Mouse (Mus musculus) forebrain, embryonic 12.5 days (tissue): ENCODE results near the gene Ypel2. TPM values are rescaled to one million over a fixed set of nuclear protein-coding genes. Genes with fewer than 3 reads are reported as not detected.

Source experiments
- ATAC-seq: fragments of 200-750 bp; cut with Nextera tagmentation; 2 replicates; pipeline ENCODE4 v1.8.0; 2017; ENCODE audit warnings: moderate TSS enrichment; ENCODE audit not compliant: low FRiP score
- H3K27ac ChIP-seq: fragments of 300-500 bp; sonication (generic); 2 replicates; pipeline ENCODE4 v1.5.1; 2016; ENCODE audit warnings: mild to moderate bottlenecking
- H3K27me3 ChIP-seq: fragments of 300-500 bp; sonication (generic); 2 replicates; pipeline ENCODE4 v1.6.1; 2016; ENCODE audit warnings: mild to moderate bottlenecking
- H3K36me3 ChIP-seq: fragments of 300-500 bp; sonication (generic); replicated peaks from 2 replicates; pipeline ENCODE4 v1.6.1; 2016; ENCODE audit warnings: mild to moderate bottlenecking
- H3K4me1 ChIP-seq: fragments of 300-500 bp; sonication (generic); 2 replicates; pipeline ENCODE4 v1.6.1; 2016
- H3K4me2 ChIP-seq: fragments of 300-500 bp; sonication (generic); 2 replicates; pipeline ENCODE4 v1.6.1; 2016; ENCODE audit warnings: mild to moderate bottlenecking, moderate library complexity
- H3K4me3 ChIP-seq: fragments of 300-500 bp; sonication (generic); replicated peaks from 2 replicates; pipeline ENCODE4 v1.5.1; 2016; ENCODE audit warnings: mild to moderate bottlenecking
- H3K9ac ChIP-seq: fragments of 300-500 bp; sonication (generic); 2 replicates; pipeline ENCODE4 v1.6.1; 2016; ENCODE audit warnings: mild to moderate bottlenecking
- H3K9me3 ChIP-seq: fragments of 300-500 bp; sonication (generic); 2 replicates; pipeline ENCODE4 v1.6.1; 2016
- WGBS: fragments of 180-500 bp; shearing (Covaris S2); methylation state at CpG from one replicate; pipeline ENCODE4 v1.1.7; 2016; 5-methylcytosine and 5-hydroxymethylcytosine counted together
- polyA plus RNA-seq: library from polyadenylated mRNA; unstranded; fragments of >200 nt; fragmentation: Nextera tagmentation; extraction: Ambion mirVana; gene quantifications from 2 replicates; pipeline ENCODE4 v1.2.1, GENCODE M21; 2016

Gene Ypel2
- polyA plus RNA-seq, 1 experiment from 2014 or later = 8.1 TPM

DNA sequence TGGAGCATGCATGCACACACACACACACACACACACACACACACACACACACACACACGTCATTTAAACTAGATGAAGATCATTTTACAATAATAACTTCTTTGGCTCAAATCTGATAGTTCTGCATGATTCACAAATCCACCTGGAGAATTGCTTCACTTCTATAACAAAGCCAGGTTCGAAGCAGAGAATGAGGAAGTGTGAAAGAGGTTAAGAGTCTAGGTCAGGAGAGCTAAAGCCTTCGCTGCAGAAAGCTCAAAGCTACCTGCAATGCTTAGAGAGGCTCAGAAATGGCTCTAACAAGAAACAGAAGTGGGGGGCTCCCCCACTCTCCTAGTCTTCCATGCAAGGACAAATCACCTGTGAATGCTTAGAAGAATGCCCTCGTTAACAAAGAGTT is 24.6 kb upstream of the Ypel2 start:
- WGBS = 78% methylated on average over 4 of the region's 4 CpGs
- no peaks in the 10 kb centered on the region for H3K36me3 ChIP-seq
- no peak overlapping the region for H3K4me2 ChIP-seq
- H3K4me3 ChIP-seq = no peak overlapping the region
- no peak for ATAC-seq
- no peak overlapping the region for H3K9ac ChIP-seq
- H3K27ac ChIP-seq = no peak overlapping the region
- no peaks in the 10 kb centered on the region; the same call in 1 of the 2 replicates for H3K4me1 ChIP-seq
- H3K9me3 ChIP-seq = no peaks in the 10 kb centered on the region
- H3K27me3 ChIP-seq = no peaks in the 10 kb centered on the region

- 70% methylated on average over 3 of the region's 3 CpGs for WGBS
- no peak for ATAC-seq
These were observed 22.2 kb upstream of the Ypel2 start for GRCm38 (mm10) chr11:87015691-87016090.

GRCm38 (mm10) chr11:87010476-87010875 is 17.0 kb upstream of the Ypel2 start:
- Histone ChIP-seq H3K27me3 (no peaks in the 10 kb centered on the region), H3K27ac (no peak overlapping the region), H3K9ac (no peak overlapping the region), H3K36me3 (no peaks in the 10 kb centered on the region), H3K4me1 (peaks cover 12% of the 10 kb centered on the region), H3K9me3 (no peaks in the 10 kb centered on the region), H3K4me3 (no peak overlapping the region), H3K4me2 (no peak overlapping the region)
- peak; percentile 57; the same call in 1 of the 2 replicates for ATAC-seq
- 23% methylated on average over 9 of the region's 9 CpGs for WGBS

More at GRCm38 (mm10) chr11:87015691-87016090, 22.2 kb upstream of the Ypel2 start:
- Histone ChIP-seq H3K4me2 (no peak overlapping the region), H3K36me3 (no peaks in the 10 kb centered on the region), H3K27me3 (no peaks in the 10 kb centered on the region), H3K4me3 (no peak overlapping the region), H3K9me3 (no peaks in the 10 kb centered on the region), H3K4me1 (no peaks in the 10 kb centered on the region; the same call in 1 of the 2 replicates), H3K27ac (no peak overlapping the region), H3K9ac (no peak overlapping the region)

- Histone ChIP-seq H3K4me2 (no peak overlapping the region), H3K27ac (peak overlapping the region; percentile 56; the same call in 1 of the 2 replicates), H3K4me1 (peaks cover 16% of the 10 kb centered on the region), H3K27me3 (no peaks in the 10 kb centered on the region), H3K4me3 (no peak overlapping the region), H3K36me3 (no peaks in the 10 kb centered on the region), H3K9me3 (no peaks in the 10 kb centered on the region), H3K9ac (no peak overlapping the region)
- 11% methylated on average over 8 of the region's 8 CpGs for WGBS
- peak; percentile 64; the same call in 1 of the 2 replicates for ATAC-seq
These were observed 13.9 kb upstream of the Ypel2 start for GRCm38 (mm10) chr11:87007371-87007770.

- ATAC-seq = no peak
- no peak overlapping the region for H3K27ac ChIP-seq
- WGBS = 66% methylated on average over 12 of the region's 12 CpGs
- H3K4me2 ChIP-seq = no peak overlapping the region
- H3K4me1 ChIP-seq = peaks cover 16% of the 10 kb centered on the region
- no peak overlapping the region for H3K4me3 ChIP-seq
- H3K27me3 ChIP-seq = no peaks in the 10 kb centered on the region
- H3K9ac ChIP-seq = no peak overlapping the region
- no peaks in the 10 kb centered on the region for H3K36me3 ChIP-seq
- H3K9me3 ChIP-seq = no peaks in the 10 kb centered on the region
These were observed 11.7 kb upstream of the Ypel2 start for GRCm38 (mm10) chr11:87004960-87005755.

- H3K9ac ChIP-seq = no peak overlapping the region
- H3K27ac ChIP-seq = no peak overlapping the region
- ATAC-seq = no peak
- no peaks in the 10 kb centered on the region for H3K36me3 ChIP-seq
- WGBS = 87% methylated on average over 10 of the region's 10 CpGs
- H3K4me3 ChIP-seq = no peak overlapping the region
- H3K9me3 ChIP-seq = no peaks in the 10 kb centered on the region
- H3K27me3 ChIP-seq = no peaks in the 10 kb centered on the region
- peaks cover 10% of the 10 kb centered on the region; the same call in 1 of the 2 replicates for H3K4me1 ChIP-seq
- no peak overlapping the region for H3K4me2 ChIP-seq
These were observed 8.7 kb upstream of the Ypel2 start for GRCm38 (mm10) chr11:87002078-87002829.

GRCm38 (mm10) chr11:87001217-87001616 is 7.7 kb upstream of the Ypel2 start:
- ATAC-seq = no peak
- WGBS = 89% methylated on average over 8 of the region's 8 CpGs
- Histone ChIP-seq H3K36me3 (no peaks in the 10 kb centered on the region), H3K4me3 (no peak overlapping the region), H3K9me3 (no peaks in the 10 kb centered on the region), H3K4me1 (peaks cover 5% of the 10 kb centered on the region; the same call in 1 of the 2 replicates), H3K27me3 (no peaks in the 10 kb centered on the region), H3K27ac (no peak overlapping the region), H3K4me2 (no peak overlapping the region), H3K9ac (no peak overlapping the region)

DNA sequence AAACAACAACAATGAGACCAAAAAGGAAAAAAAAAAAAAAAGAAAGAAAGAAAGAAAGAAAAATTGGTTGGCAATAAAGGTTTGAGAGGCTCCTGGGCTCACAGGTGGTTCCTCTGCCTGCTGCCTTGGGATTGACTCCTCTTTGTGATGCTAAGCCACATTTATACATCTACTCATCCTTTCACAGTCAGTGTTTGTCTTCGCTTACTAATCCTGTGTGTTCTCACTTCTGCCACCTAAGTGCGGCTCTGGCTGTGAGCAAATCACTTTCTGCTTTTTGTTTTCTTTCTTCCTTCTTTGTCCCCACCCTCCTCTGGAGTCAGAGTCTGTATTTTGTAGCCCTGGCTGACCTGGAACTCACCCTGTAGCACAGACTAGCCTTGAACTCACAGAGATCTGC is 2.8 kb upstream of the Ypel2 start:
- no peak for ATAC-seq
- Histone ChIP-seq H3K4me3 (no peak overlapping the region), H3K27ac (no peak overlapping the region; the same call in 1 of the 2 replicates), H3K36me3 (no peaks in the 10 kb centered on the region), H3K4me1 (peaks cover 30% of the 10 kb centered on the region), H3K27me3 (0 out of 2 replicates have a peak, but pooled peaks cover 6% of the 10 kb centered on the region), H3K4me2 (no peak overlapping the region), H3K9ac (no peak overlapping the region), H3K9me3 (no peaks in the 10 kb centered on the region)
- 30% methylated on average over 2 of the region's 2 CpGs for WGBS

- Histone ChIP-seq H3K4me2 (no peak overlapping the region), H3K27me3 (0 out of 2 replicates have a peak, but pooled peaks cover 7% of the 10 kb centered on the region), H3K4me1 (peaks cover 33% of the 10 kb centered on the region), H3K9me3 (no peaks in the 10 kb centered on the region), H3K27ac (peak overlapping the region; percentile 65; the same call in 1 of the 2 replicates), H3K4me3 (no peak overlapping the region), H3K9ac (no peak overlapping the region), H3K36me3 (no peaks in the 10 kb centered on the region)
- ATAC-seq = no peak
- WGBS = 26% methylated on average over 6 of the region's 6 CpGs
These were observed 2.2 kb upstream of the Ypel2 start for GRCm38 (mm10) chr11:86995625-86996221.

DNA sequence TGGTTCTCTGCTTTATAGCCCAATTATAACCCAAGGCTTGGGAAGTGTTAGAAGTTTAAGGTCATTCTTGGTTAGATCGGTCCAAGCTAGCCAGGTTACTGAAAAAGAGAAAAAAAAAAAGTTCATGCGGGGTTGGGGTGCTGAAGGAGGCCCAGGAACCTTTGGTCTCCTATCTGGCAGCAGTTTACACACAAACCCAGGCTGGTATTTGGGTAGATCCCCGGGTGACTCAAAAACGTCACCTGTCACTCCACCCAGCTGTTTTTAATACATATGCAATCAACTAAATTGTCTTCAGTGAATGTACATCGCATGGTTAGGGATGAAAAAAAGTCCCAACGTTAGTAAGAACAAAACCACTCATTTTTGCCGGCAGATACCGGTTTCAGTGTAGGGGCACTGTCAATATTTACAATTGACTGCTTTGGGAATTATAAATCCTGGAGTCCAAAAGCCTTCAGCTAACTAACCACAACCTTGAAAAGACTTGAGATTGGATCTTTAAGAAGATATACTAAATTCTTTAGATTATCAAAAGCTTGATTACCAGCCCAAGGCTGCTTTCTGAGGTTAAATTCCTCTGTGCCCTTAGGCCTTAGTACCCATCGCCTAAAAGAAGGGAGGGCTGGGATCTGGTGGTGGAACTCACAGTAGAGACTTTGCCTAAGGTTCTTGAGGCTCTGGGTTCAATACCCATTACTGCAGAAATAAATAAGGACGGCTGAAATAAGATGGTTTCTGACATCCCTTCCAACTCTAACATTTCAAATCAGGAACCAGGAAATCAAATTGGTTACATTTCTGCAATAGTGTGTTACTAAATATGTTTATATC is 1.5 kb upstream of the Ypel2 start:
- Histone ChIP-seq H3K9me3 (no peaks in the 10 kb centered on the region), H3K4me2 (no peak overlapping the region), H3K36me3 (no peaks in the 10 kb centered on the region), H3K9ac (no peak overlapping the region), H3K27me3 (0 out of 2 replicates have a peak, but pooled peaks cover 9% of the 10 kb centered on the region), H3K4me3 (no peak overlapping the region), H3K4me1 (peaks cover 40% of the 10 kb centered on the region), H3K27ac (no peak overlapping the region)
- no peak for ATAC-seq
- WGBS = 49% methylated on average over 10 of the region's 10 CpGs

- WGBS = 12% methylated on average over 3 of the region's 6 CpGs
- H3K4me3 ChIP-seq = peak overlapping the region; percentile 91
These were observed 823 bp upstream of the Ypel2 start for GRCm38 (mm10) chr11:86994330-86994729.

More at GRCm38 (mm10) chr11:86994330-86994729, 823 bp upstream of the Ypel2 start:
- ATAC-seq = no peak
- Histone ChIP-seq H3K4me2 (peak overlapping the region; percentile 78), H3K27me3 (0 out of 2 replicates have a peak, but pooled peaks cover 9% of the 10 kb centered on the region), H3K27ac (peak overlapping the region; percentile 95; the same call in 1 of the 2 replicates), H3K9me3 (no peaks in the 10 kb centered on the region), H3K4me1 (peaks cover 47% of the 10 kb centered on the region), H3K9ac (no peak overlapping the region), H3K36me3 (no peaks in the 10 kb centered on the region)
